Mouse (Mus musculus) G1E (cell line): Measurements from ENCODE around the gene Neurod1.

Experiments used
- CTCF ChIP-seq: IDR thresholded peaks from 2 replicates; pipeline ENCODE4 v1.5.1; 2012; ENCODE audit warnings: low read depth, low read length, inconsistent platforms, mixed read lengths
- GATA1 ChIP-seq: IDR thresholded peaks from 2 replicates; pipeline ENCODE4 v1.6.1; 2012; ENCODE audit warnings: borderline replicate concordance, low read length, inconsistent platforms, mixed read lengths
- TAL1 ChIP-seq: conservative IDR thresholded peaks from 2 replicates; pipeline ENCODE4 v1.6.1; 2012; ENCODE audit warnings: low read depth, low read length, inconsistent platforms, mixed read lengths

- TF ChIP-seq CTCF, result no peak
- no peak for TF ChIP-seq TAL1
- TF ChIP-seq GATA1, result no peak
Measured at GRCm38 (mm10) chr2:79428022-79428421, 28.5 kb downstream of the Neurod1 start.
